Mouse (Mus musculus) hindbrain, embryonic 16.5 days (tissue): ENCODE measurements around the gene Rcan1. TPM values are rescaled to one million over a fixed set of nuclear protein-coding genes. Genes with fewer than 3 reads are reported as not detected.

Experiments
- ATAC-seq: fragments of 200-750 bp; cut with Nextera tagmentation; 2 replicates; pipeline ENCODE4 v1.8.0; 2017; ENCODE audit warnings: moderate TSS enrichment, moderate library complexity
- H3K27ac ChIP-seq: fragments of 300-500 bp; sonication (generic); 2 replicates; pipeline ENCODE4 v1.5.1; 2014; ENCODE audit warnings: low read depth, mild to moderate bottlenecking, control low read depth, low read length, moderate library complexity
- H3K27me3 ChIP-seq: fragments of 300-500 bp; sonication (generic); replicated peaks from 2 replicates; pipeline ENCODE4 v1.6.1; 2014; ENCODE audit warnings: low read length; ENCODE audit not compliant: control insufficient read depth, insufficient read depth
- H3K36me3 ChIP-seq: fragments of 300-500 bp; sonication (generic); 2 replicates; pipeline ENCODE4 v1.6.1; 2014; ENCODE audit warnings: mild to moderate bottlenecking, low read length, moderate library complexity, mixed read lengths; ENCODE audit not compliant: control insufficient read depth, insufficient read depth
- H3K4me1 ChIP-seq: fragments of 300-500 bp; sonication (generic); 2 replicates; pipeline ENCODE4 v1.6.1; 2014; ENCODE audit warnings: low read depth, low read length; ENCODE audit not compliant: control insufficient read depth, insufficient read depth
- H3K4me2 ChIP-seq: fragments of 300-500 bp; sonication (generic); 2 replicates; pipeline ENCODE4 v1.6.1; 2014; ENCODE audit warnings: mild to moderate bottlenecking, low read length, control low read depth, moderate library complexity
- H3K4me3 ChIP-seq: fragments of 300-500 bp; sonication (generic); 2 replicates; pipeline ENCODE4 v1.5.1; 2014; ENCODE audit warnings: mild to moderate bottlenecking, low read length, control low read depth, moderate library complexity
- H3K9ac ChIP-seq: fragments of 300-500 bp; sonication (generic); 2 replicates; pipeline ENCODE4 v1.6.1; 2014; ENCODE audit warnings: low read depth, mild to moderate bottlenecking, control low read depth, low read length, moderate library complexity
- H3K9me3 ChIP-seq: fragments of 300-500 bp; sonication (generic); 2 replicates; pipeline ENCODE4 v1.6.1; 2014; ENCODE audit warnings: mild to moderate bottlenecking, low read length, moderate library complexity; ENCODE audit not compliant: control insufficient read depth
- WGBS: fragments of 180-500 bp; shearing (Covaris S2); extraction: QIAGEN DNeasy Blood & Tissue Kit; methylation state at CpG from one replicate; pipeline ENCODE4 v1.1.7; 2014; 5-methylcytosine and 5-hydroxymethylcytosine counted together
- polyA plus RNA-seq: library from polyadenylated mRNA; unstranded; fragments of >200 nt; fragmentation: Nextera tagmentation; extraction: Ambion mirVana; gene quantifications from 2 replicates; pipeline ENCODE4 v1.2.1, GENCODE M21; 2015

Gene Rcan1
- polyA plus RNA-seq, 1 experiment from 2014 or later: 75.7 TPM

DNA sequence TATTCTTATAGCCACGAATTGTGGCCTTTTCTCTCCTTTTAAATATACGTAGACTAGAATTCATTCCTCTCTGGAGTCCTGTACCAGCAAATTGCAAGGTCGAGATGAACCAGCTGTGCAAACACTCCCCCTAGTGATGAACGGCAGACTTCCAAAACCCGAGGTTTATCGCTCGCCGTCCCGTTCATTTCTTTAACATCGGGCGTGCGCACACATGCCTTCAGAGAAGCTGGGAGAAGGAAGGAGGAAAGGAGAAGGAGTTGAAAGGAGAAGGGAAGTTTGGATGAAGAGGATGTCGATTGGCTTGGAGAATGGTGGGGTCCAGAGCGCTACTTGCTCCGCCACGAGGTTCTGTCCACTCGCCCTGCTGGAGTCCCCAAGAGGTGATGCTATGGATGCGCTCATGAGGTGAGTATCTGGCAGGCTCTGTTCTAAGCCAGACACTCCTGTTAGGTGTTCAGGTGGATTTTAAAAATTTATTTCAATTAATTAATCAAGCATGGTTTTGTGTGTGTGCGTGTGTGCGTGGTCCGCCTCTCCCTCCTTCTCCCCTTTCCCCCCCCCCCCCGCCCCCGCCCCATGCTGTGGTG lies 8.0 kb upstream of the Rcan1 start:
- Histone ChIP-seq H3K27ac (no peak overlapping the region), H3K27me3 (0 out of 2 replicates have a peak, but pooled peaks cover 3% of the 10 kb centered on the region), H3K4me1 (no peaks in the 10 kb centered on the region), H3K4me2 (peak overlapping the region; percentile 56), H3K36me3 (no peaks in the 10 kb centered on the region), H3K9ac (0 out of 2 replicates have a peak overlapping the region, but pooled peaks have one; percentile 29), H3K4me3 (peak overlapping the region; percentile 33), H3K9me3 (no peaks in the 10 kb centered on the region)
- 16% methylated on average over 22 of the region's 23 CpGs for WGBS
- peak; percentile 78 for ATAC-seq

DNA sequence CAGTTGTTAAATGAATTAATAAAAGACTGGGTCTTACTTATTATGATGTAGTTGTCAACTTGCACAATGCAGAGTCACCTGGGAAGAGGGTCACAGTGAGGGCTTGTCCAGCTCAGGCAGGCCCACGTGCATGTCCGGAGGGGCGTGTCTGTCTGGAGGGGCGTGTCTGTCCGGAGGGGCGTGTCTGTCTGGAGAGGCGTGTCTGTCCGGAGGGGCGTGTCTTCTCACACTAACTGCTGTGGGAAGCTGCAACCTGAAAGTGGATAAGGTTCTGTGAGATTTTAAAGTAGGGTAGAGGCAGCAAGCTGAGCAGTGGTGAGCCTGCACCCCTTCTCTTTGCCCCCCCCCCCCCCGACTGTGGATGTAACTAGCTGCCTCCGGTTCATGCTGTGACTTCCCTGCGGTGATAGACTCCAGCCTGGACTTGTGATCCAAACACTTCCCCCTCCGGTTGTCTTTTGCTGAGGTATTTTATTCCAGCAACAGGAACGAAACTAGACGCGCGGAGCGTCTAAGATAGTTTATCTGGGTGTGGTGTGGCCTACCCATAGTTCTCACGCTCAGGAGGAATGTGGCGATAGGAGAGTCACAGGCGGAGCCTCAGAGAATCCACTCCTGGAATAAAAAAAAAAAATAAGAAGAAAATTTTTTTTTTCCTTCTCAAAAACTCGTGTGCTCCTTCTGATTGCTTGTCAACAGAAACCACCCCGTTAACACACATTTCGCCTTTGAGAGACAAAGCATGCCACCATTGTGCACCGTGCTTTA lies 4.6 kb upstream of the Rcan1 start:
- no peak overlapping the region for H3K27ac ChIP-seq
- H3K9me3 ChIP-seq: no peaks in the 10 kb centered on the region
- 0 out of 2 replicates have a peak, but pooled peaks cover 3% of the 10 kb centered on the region for H3K27me3 ChIP-seq
- 59% methylated on average over 25 of the region's 25 CpGs for WGBS
- no peak overlapping the region for H3K4me2 ChIP-seq
- ATAC-seq: no peak
- H3K4me1 ChIP-seq: no peaks in the 10 kb centered on the region
- H3K4me3 ChIP-seq: no peak overlapping the region
- H3K36me3 ChIP-seq: no peaks in the 10 kb centered on the region
- H3K9ac ChIP-seq: no peak overlapping the region

DNA sequence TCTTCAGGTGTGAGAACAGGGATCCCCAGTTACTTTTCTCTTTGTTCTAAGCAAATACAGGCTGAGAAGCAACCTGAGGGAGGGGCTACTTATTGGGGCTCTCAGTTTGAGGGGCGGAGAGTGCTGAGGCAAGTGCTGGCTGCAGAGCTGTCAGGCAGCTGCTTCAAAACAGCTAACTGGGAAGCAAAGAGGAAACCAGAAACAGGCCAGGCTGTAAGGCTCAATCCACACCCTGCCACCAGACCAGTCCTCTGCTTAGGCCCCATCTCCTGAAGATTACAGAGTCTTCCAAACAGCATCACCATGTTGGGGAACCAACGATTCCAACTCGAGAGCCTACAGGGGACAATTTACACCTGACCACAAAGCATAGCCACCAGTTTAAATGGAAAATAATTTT lies 2.2 kb upstream of the Rcan1 start:
- H3K36me3 ChIP-seq: no peaks in the 10 kb centered on the region
- H3K4me1 ChIP-seq: no peaks in the 10 kb centered on the region
- no peak overlapping the region for H3K9ac ChIP-seq
- no peak overlapping the region for H3K27ac ChIP-seq
- H3K27me3 ChIP-seq: no peaks in the 10 kb centered on the region
- WGBS: 85% methylated on average over 3 of the region's 3 CpGs
- no peaks in the 10 kb centered on the region for H3K9me3 ChIP-seq
- no peak overlapping the region for H3K4me3 ChIP-seq
- no peak overlapping the region for H3K4me2 ChIP-seq
- no peak for ATAC-seq

DNA sequence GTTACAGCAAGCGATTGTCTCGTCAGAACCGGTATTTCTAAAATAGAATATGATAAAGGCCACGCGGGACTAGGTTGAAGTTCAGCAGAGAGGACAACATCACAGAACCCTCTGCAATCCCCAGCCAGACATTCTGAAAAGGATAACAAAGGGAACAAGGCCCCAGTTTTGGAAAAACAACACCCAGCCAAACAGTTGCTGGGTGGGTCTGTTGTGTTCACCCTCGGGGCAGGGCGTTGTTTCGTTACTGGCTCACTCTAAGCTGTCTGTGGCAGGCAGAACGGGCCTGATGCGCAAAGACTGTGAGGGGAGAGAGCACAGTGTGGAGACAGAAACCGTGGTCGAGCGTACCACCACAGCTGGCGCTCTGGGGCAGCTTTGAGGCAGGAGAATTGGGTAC lies 2.2 kb downstream of the Rcan1 start:
- Histone ChIP-seq H3K9ac (no peak overlapping the region), H3K27me3 (no peaks in the 10 kb centered on the region), H3K4me2 (no peak overlapping the region), H3K27ac (no peak overlapping the region), H3K9me3 (no peaks in the 10 kb centered on the region), H3K36me3 (no peaks in the 10 kb centered on the region), H3K4me3 (no peak overlapping the region), H3K4me1 (peaks cover 20% of the 10 kb centered on the region)
- 76% methylated on average over 14 of the region's 14 CpGs for WGBS
- no peak for ATAC-seq

DNA sequence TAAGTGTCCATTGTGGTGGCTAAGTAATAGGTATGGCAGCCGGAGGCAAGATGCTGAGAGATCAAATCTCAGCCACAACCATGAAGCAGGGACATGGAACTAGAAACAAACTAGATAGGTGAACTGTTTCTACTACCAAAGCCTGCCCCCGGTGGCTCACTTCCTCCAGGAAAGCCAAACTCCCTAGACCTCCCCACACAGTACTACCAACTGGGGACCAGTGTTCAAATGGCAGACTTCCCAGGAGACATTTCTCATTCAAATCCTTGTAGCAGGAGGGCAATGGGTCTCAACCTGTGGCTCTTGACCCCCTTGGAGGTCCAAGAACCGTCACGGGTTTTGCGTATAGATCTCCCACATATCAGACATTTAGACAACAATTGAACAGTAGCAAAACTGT lies 3.6 kb downstream of the Rcan1 start:
- Histone ChIP-seq H3K27me3 (no peaks in the 10 kb centered on the region), H3K4me1 (peaks cover 25% of the 10 kb centered on the region), H3K4me2 (no peak overlapping the region), H3K9ac (no peak overlapping the region), H3K36me3 (no peaks in the 10 kb centered on the region), H3K4me3 (no peak overlapping the region), H3K27ac (no peak overlapping the region), H3K9me3 (no peaks in the 10 kb centered on the region)
- 76% methylated on average over 5 of the region's 5 CpGs for WGBS
- ATAC-seq: no peak

DNA sequence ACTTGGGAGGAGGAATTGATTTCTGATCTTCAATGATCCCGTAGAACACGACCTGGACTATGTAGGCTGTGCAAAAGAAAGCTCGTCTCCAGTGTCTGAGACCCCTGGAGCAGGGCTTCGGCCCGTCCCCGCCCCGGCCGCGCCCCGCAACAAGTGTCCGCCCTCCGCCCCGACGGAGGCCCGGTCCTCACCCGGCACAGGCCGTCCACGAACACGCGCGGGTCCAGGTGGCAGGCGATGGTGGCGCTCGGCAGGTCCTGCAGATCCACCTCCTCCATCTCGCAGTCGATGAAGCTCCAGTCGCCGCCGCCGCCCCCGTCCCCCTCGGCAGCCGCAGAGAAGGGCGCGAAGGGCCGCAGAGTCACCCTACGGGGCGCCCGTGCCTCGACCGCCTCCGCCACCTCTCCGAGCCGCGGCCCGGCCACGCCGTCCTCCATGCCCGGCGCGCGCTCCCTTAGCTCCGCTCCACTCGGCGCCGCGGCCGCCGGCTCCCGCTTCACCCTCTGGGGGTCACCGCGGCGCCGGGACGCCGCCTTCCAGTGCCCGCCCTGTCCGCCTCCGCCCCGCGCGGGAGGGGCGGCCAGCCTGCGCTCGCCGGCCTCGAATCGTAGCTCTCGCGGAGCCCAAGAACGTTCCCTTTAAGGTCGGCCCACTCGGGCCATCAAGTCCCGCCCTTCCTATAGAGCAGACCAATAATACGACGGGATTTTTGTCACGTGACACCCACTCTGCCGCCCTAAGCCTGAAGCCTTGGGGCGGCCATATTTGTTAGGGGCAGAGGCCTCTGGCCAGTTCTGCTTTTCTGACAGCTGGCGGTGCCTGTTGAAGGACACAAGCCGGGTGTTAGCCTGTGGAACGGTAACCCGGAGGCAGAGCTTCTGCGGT lies 4.8 kb downstream of the Rcan1 start:
- Histone ChIP-seq H3K4me1 (peaks cover 25% of the 10 kb centered on the region), H3K4me2 (peak overlapping the region; percentile 65), H3K9me3 (no peaks in the 10 kb centered on the region), H3K4me3 (peak overlapping the region; percentile 93), H3K27ac (peak overlapping the region; percentile 90), H3K27me3 (no peaks in the 10 kb centered on the region), H3K36me3 (no peaks in the 10 kb centered on the region), H3K9ac (peak overlapping the region; percentile 90)
- ATAC-seq: peak; percentile 99
- under 1% methylated on average over 67 of the region's 94 CpGs for WGBS

DNA sequence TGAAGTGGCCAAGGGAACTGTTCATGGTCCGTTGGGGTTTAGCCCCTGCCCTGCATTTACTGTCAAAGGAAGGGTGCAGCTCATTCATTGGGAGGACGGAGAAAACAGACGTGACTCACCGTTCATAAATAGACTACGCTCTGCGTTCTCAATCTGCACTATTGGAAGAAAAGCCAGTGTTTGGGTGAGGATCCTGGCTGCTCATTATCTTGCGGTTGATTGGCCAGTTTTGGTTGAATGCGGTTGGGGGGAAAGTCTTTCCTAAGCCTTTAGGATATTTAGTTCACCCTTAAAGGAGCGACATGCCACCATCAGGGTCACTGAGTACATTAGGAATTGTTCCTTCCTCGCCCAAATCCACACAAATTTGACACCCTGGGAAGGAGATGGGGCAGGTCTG lies 5.4 kb downstream of the Rcan1 start:
- Histone ChIP-seq H3K27ac (peak overlapping the region; percentile 90), H3K4me2 (peak overlapping the region; percentile 65), H3K9ac (peak overlapping the region; percentile 90)

DNA sequence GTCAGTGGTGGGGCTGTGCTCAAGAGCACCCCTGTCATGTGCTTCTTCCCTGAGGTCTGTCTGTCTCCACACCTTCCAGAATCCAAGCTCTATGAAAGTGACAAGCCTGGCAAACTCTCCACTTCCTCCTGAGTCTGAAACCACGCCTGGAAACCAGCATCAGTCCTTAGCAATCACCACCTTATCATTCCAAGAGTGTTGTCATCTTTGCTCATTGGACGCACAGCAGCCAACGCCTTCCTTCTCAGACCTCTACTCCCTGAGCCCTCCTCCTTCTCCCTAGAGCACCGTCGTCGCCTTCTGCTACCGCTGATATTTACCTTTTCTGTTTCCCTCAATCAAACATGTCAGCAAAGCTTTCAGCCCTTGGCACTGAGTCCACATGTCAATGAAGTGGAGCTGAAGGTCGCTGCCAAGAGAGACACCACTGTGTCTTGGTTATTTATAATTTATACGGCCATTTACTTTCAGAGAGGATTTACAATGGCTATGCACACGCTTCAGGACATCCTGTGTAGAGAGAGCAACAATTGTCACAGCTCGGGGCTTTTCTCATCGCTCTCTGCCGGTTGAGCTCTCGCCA lies 6.2 kb downstream of the Rcan1 start:
- Histone ChIP-seq H3K9ac (peak overlapping the region; percentile 90), H3K36me3 (no peaks in the 10 kb centered on the region), H3K4me1 (peaks cover 25% of the 10 kb centered on the region), H3K4me2 (peak overlapping the region; percentile 65), H3K4me3 (peak overlapping the region; percentile 93), H3K9me3 (no peaks in the 10 kb centered on the region), H3K27ac (0 out of 2 replicates have a peak overlapping the region, but pooled peaks have one; percentile 19), H3K27me3 (no peaks in the 10 kb centered on the region)
- WGBS: 18% methylated on average over 14 of the region's 14 CpGs
- ATAC-seq: no peak

More for the DNA sequence above, 5.4 kb downstream of the Rcan1 start:
- Histone ChIP-seq H3K4me3 (peak overlapping the region; percentile 93), H3K27me3 (no peaks in the 10 kb centered on the region), H3K9me3 (no peaks in the 10 kb centered on the region), H3K4me1 (peaks cover 25% of the 10 kb centered on the region), H3K36me3 (no peaks in the 10 kb centered on the region)
- ATAC-seq: no peak
- 5% methylated on average over 10 of the region's 10 CpGs for WGBS
